Mouse (Mus musculus) G1E (cell line): ENCODE results near the gene Cxcl10.

Source experiments
- CTCF ChIP-seq: IDR thresholded peaks from 2 replicates; pipeline ENCODE4 v1.5.1; 2012; ENCODE audit warnings: low read depth, low read length, inconsistent platforms, mixed read lengths
- GATA1 ChIP-seq: IDR thresholded peaks from 2 replicates; pipeline ENCODE4 v1.6.1; 2012; ENCODE audit warnings: borderline replicate concordance, low read length, inconsistent platforms, mixed read lengths
- GATA2 ChIP-seq: IDR thresholded peaks from 2 replicates; pipeline ENCODE4 v1.6.1; 2012; ENCODE audit warnings: low read depth, low read length, inconsistent platforms, borderline replicate concordance
- POLR2AphosphoS5 ChIP-seq: IDR thresholded peaks from 2 replicates; pipeline ENCODE4 v1.6.1; 2012; ENCODE audit warnings: low read depth, low read length, inconsistent platforms; ENCODE audit not compliant: insufficient replicate concordance
- TAL1 ChIP-seq: conservative IDR thresholded peaks from 2 replicates; pipeline ENCODE4 v1.6.1; 2012; ENCODE audit warnings: low read depth, low read length, inconsistent platforms, mixed read lengths

DNA sequence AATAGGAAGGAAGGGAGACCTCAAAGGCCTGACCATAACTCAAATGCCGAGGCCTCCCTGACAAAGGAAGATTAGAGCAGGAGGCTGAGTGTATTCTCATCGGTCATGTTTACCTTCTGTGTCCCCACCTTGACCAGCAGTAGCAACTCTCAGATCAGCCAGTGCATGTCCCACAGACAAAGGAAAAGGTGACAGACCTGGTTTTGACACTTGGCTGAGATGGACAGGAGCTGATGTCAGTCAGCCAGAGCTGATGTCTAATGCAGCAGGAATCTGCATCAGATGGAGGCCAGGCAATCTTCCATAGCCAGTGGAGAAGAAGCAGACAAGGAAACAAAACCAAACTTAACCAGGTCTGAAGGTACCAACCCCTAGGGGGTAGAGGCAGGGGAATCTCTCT is 23.9 kb upstream of the Cxcl10 start:
- no peak for TF ChIP-seq CTCF
- TF ChIP-seq GATA1, result no peak
- no peak for TF ChIP-seq TAL1
- no peak for TF ChIP-seq POLR2AphosphoS5
- no peak for TF ChIP-seq GATA2
